Mouse (Mus musculus) hindbrain, embryonic 16.5 days (tissue): ENCODE measurements at regions not wholly inside any gene's neighbourhood (a gene's known extent, or its start where the extent isn't known, plus 50 kb on each side); places are given as distances from the start of the nearest gene placed in this dataset.

Experiments used
- ATAC-seq: fragments of 200-750 bp; cut with Nextera tagmentation; 2 replicates; pipeline ENCODE4 v1.8.0; 2017; ENCODE audit warnings: moderate TSS enrichment, moderate library complexity
- H3K27ac ChIP-seq: fragments of 300-500 bp; sonication (generic); 2 replicates; pipeline ENCODE4 v1.5.1; 2014; ENCODE audit warnings: low read depth, mild to moderate bottlenecking, control low read depth, low read length, moderate library complexity
- H3K27me3 ChIP-seq: fragments of 300-500 bp; sonication (generic); replicated peaks from 2 replicates; pipeline ENCODE4 v1.6.1; 2014; ENCODE audit warnings: low read length; ENCODE audit not compliant: control insufficient read depth, insufficient read depth
- H3K36me3 ChIP-seq: fragments of 300-500 bp; sonication (generic); 2 replicates; pipeline ENCODE4 v1.6.1; 2014; ENCODE audit warnings: mild to moderate bottlenecking, low read length, moderate library complexity, mixed read lengths; ENCODE audit not compliant: control insufficient read depth, insufficient read depth
- H3K4me1 ChIP-seq: fragments of 300-500 bp; sonication (generic); 2 replicates; pipeline ENCODE4 v1.6.1; 2014; ENCODE audit warnings: low read depth, low read length; ENCODE audit not compliant: control insufficient read depth, insufficient read depth
- H3K4me2 ChIP-seq: fragments of 300-500 bp; sonication (generic); 2 replicates; pipeline ENCODE4 v1.6.1; 2014; ENCODE audit warnings: mild to moderate bottlenecking, low read length, control low read depth, moderate library complexity
- H3K4me3 ChIP-seq: fragments of 300-500 bp; sonication (generic); 2 replicates; pipeline ENCODE4 v1.5.1; 2014; ENCODE audit warnings: mild to moderate bottlenecking, low read length, control low read depth, moderate library complexity
- H3K9ac ChIP-seq: fragments of 300-500 bp; sonication (generic); 2 replicates; pipeline ENCODE4 v1.6.1; 2014; ENCODE audit warnings: low read depth, mild to moderate bottlenecking, control low read depth, low read length, moderate library complexity
- H3K9me3 ChIP-seq: fragments of 300-500 bp; sonication (generic); 2 replicates; pipeline ENCODE4 v1.6.1; 2014; ENCODE audit warnings: mild to moderate bottlenecking, low read length, moderate library complexity; ENCODE audit not compliant: control insufficient read depth
- WGBS: fragments of 180-500 bp; shearing (Covaris S2); extraction: QIAGEN DNeasy Blood & Tissue Kit; methylation state at CpG from one replicate; pipeline ENCODE4 v1.1.7; 2014; 5-methylcytosine and 5-hydroxymethylcytosine counted together

DNA sequence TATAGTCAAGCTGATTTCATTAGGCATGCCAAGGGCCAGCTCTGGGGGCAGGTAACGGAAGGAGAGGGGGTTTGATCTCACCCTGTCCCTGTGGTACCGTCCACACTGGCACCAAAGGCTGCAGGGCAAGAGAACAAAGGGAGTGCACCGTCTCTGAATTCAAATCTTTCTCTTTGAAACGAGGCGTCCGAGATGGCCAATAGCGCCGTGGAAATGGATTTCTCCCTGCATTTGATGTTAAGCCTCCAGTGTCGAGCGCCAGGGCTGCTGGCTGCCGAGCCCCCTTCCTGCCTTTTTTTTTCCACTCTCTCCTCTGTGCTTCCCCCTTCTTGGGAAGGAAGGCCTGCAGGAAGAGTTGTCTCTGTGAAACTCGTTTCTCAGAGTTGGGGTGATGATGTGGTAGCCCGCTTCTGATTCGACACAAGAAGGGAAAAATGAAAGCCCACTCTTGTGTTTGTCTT, 235.5 kb downstream of the 3110018I06Rik start:
- Histone ChIP-seq H3K4me2 (no peak overlapping the region), H3K9ac (no peak overlapping the region), H3K4me3 (no peak overlapping the region), H3K4me1 (peaks cover 8% of the 10 kb centered on the region), H3K36me3 (no peaks in the 10 kb centered on the region), H3K27ac (no peak overlapping the region), H3K27me3 (no peaks in the 10 kb centered on the region), H3K9me3 (0 out of 2 replicates have a peak, but pooled peaks cover 3% of the 10 kb centered on the region)
- 29% methylated on average over 14 of the region's 14 CpGs for WGBS
- ATAC-seq, result no peak

- no peak for ATAC-seq
- H3K27me3 ChIP-seq, result no peaks in the 10 kb centered on the region
- WGBS, result 30% methylated on average over 8 of the region's 8 CpGs
- 0 out of 2 replicates have a peak, but pooled peaks cover 3% of the 10 kb centered on the region for H3K9me3 ChIP-seq
- H3K36me3 ChIP-seq, result no peaks in the 10 kb centered on the region
- H3K4me3 ChIP-seq, result no peak overlapping the region
- H3K27ac ChIP-seq, result no peak overlapping the region
- no peak overlapping the region for H3K4me2 ChIP-seq
- no peak overlapping the region for H3K9ac ChIP-seq
- H3K4me1 ChIP-seq, result peaks cover 8% of the 10 kb centered on the region
These were observed 236.0 kb downstream of the 3110018I06Rik start for GRCm38 (mm10) chr12:107724467-107724866.

DNA sequence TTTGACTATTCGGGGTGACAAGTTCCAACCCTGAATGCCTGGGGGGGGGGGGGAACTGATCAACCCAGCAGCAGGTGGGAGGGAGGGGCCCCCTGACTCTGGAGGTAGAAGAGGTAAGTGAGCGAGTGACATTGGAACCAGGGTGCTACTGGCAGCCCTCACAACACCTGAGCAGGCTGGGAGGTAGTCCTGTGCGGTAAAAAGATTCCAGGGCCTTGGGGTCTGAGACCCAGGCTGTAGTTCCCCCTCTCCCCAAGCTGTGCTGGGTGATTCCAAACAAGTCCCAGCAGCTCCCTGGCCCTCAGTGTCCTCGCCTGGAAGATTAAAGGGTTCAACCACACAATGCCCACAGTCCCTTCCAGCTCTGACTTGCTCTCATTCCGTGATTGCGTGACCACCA, 240.4 kb downstream of the 3110018I06Rik start:
- no peaks in the 10 kb centered on the region for H3K36me3 ChIP-seq
- no peak for ATAC-seq
- H3K4me2 ChIP-seq, result no peak overlapping the region
- H3K4me3 ChIP-seq, result no peak overlapping the region
- no peak overlapping the region for H3K9ac ChIP-seq
- WGBS, result 72% methylated on average over 6 of the region's 6 CpGs
- no peaks in the 10 kb centered on the region for H3K27me3 ChIP-seq
- H3K9me3 ChIP-seq, result peaks cover 7% of the 10 kb centered on the region; the same call in 1 of the 2 replicates
- no peak overlapping the region for H3K27ac ChIP-seq
- peaks cover 6% of the 10 kb centered on the region; the same call in 1 of the 2 replicates for H3K4me1 ChIP-seq

GRCm38 (mm10) chr12:107729301-107729700, 240.9 kb downstream of the 3110018I06Rik start:
- Histone ChIP-seq H3K9me3 (peaks cover 7% of the 10 kb centered on the region; the same call in 1 of the 2 replicates), H3K4me1 (peaks cover 3% of the 10 kb centered on the region; the same call in 1 of the 2 replicates), H3K9ac (no peak overlapping the region), H3K4me3 (no peak overlapping the region), H3K4me2 (no peak overlapping the region), H3K27me3 (no peaks in the 10 kb centered on the region), H3K36me3 (no peaks in the 10 kb centered on the region), H3K27ac (no peak overlapping the region)
- no peak for ATAC-seq
- WGBS, result 88% methylated on average over 11 of the region's 11 CpGs

GRCm38 (mm10) chr12:107730940-107731339, 242.5 kb downstream of the 3110018I06Rik start:
- no peak overlapping the region for H3K27ac ChIP-seq
- H3K36me3 ChIP-seq, result no peaks in the 10 kb centered on the region
- WGBS, result 75% methylated on average over 4 of the region's 4 CpGs
- H3K27me3 ChIP-seq, result no peaks in the 10 kb centered on the region
- peaks cover 7% of the 10 kb centered on the region; the same call in 1 of the 2 replicates for H3K9me3 ChIP-seq
- no peak overlapping the region for H3K4me2 ChIP-seq
- H3K4me3 ChIP-seq, result no peak overlapping the region
- ATAC-seq, result no peak
- no peaks in the 10 kb centered on the region for H3K4me1 ChIP-seq
- no peak overlapping the region for H3K9ac ChIP-seq

- WGBS, result 88% methylated on average over 6 of the region's 6 CpGs
- Histone ChIP-seq H3K36me3 (no peaks in the 10 kb centered on the region), H3K27ac (no peak overlapping the region), H3K9me3 (peaks cover 4% of the 10 kb centered on the region; the same call in 1 of the 2 replicates), H3K4me2 (no peak overlapping the region), H3K4me1 (no peaks in the 10 kb centered on the region), H3K27me3 (no peaks in the 10 kb centered on the region), H3K9ac (no peak overlapping the region), H3K4me3 (no peak overlapping the region)
- ATAC-seq, result no peak
These were observed 246.1 kb downstream of the 3110018I06Rik start for GRCm38 (mm10) chr12:107734536-107734935.

DNA sequence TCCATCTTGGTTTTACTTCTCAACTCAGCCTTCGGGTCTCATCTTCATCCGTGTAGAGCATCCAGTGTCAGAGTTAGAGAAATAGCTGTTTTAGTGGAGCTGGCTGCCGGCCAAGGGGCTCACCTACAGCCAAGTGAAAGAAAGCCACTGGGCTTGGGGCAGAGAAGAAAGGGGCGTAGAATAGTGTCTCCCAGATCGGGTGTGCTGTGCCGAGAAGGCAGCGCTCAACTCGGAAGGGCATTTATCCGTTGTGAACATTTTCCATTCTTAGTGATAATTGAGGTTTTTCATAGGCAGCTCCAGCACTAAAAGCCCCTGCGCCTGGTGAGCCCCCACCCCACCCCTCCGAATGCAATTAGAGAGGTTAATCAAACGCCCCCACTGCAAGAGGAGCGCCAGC, 254.2 kb downstream of the 3110018I06Rik start:
- WGBS, result 58% methylated on average over 13 of the region's 13 CpGs
- no peak for ATAC-seq
- H3K4me3 ChIP-seq, result no peak overlapping the region

GRCm38 (mm10) chr12:107744822-107745221, 256.4 kb downstream of the 3110018I06Rik start:
- no peaks in the 10 kb centered on the region for H3K9me3 ChIP-seq
- H3K9ac ChIP-seq, result no peak overlapping the region
- no peaks in the 10 kb centered on the region for H3K36me3 ChIP-seq
- ATAC-seq, result no peak
- no peaks in the 10 kb centered on the region for H3K27me3 ChIP-seq
- WGBS, result 95% methylated on average over 8 of the region's 8 CpGs
- H3K4me3 ChIP-seq, result no peak overlapping the region
- H3K4me2 ChIP-seq, result no peak overlapping the region
- H3K4me1 ChIP-seq, result peaks cover 3% of the 10 kb centered on the region; the same call in 1 of the 2 replicates
- H3K27ac ChIP-seq, result no peak overlapping the region

More for the DNA sequence above, 254.2 kb downstream of the 3110018I06Rik start:
- Histone ChIP-seq H3K4me1 (peaks cover 3% of the 10 kb centered on the region; the same call in 1 of the 2 replicates), H3K27me3 (no peaks in the 10 kb centered on the region), H3K4me2 (peak overlapping the region; percentile 10; the same call in 1 of the 2 replicates), H3K36me3 (no peaks in the 10 kb centered on the region), H3K9me3 (no peaks in the 10 kb centered on the region), H3K27ac (no peak overlapping the region), H3K9ac (no peak overlapping the region)

DNA sequence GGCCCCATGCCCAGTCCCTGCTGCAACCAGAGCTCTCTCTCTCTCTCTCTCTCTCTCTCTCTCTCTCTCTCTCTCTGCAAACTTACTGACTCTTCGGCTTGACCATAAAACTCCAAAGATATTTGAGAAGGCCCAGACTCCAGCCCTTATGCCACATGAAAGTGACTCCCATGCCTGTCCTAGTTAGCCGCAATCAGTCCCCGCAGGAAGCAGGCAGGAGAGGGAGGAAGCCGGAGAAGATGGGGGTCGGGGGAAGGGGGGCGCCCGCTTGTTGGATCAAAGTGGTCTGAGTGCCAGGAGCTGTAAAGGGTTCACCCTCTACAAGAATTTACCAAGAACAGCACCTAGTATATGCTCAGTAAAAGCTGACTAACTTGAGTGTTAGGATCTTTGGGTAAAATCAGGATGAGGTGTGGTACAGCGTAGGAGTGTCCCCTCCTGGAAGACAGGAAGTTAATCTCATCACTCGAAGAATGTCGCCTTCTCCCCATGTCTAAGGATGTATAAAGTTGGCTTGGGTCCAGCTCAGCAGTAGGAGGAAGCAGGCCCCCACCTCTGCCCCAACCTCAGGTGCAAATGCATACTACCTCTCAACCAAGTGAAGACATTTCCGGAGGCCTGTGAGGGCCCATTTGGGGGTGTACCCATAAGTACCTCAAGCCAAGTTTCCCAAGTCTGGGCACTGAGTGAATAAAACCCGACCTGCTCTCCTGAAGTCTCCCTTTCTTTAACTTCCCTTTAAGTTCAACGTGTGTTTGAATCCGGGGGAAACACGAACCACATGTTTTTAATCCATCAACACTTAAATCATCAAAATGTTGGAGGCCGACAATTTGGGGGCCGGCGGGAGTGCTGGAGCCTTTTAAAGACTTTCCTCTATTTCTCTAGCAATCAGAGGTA, 254.7 kb downstream of the Bcl11b start:
- no peak overlapping the region for H3K9ac ChIP-seq
- WGBS, result 88% methylated on average over 18 of the region's 18 CpGs
- no peak overlapping the region for H3K4me2 ChIP-seq
- no peak for ATAC-seq
- no peaks in the 10 kb centered on the region for H3K4me1 ChIP-seq
- H3K4me3 ChIP-seq, result no peak overlapping the region
- no peak overlapping the region for H3K27ac ChIP-seq
- no peaks in the 10 kb centered on the region for H3K36me3 ChIP-seq
- H3K27me3 ChIP-seq, result no peaks in the 10 kb centered on the region
- H3K9me3 ChIP-seq, result no peaks in the 10 kb centered on the region
